Mouse (Mus musculus) stomach, embryonic 14.5 days (tissue): ENCODE measurements around the gene Dhcr7. TPM values are rescaled to one million over a fixed set of nuclear protein-coding genes. Genes with fewer than 3 reads are reported as not detected.
A peak's percentile ranks its signal among the peaks of the same experiment; 100 is the strongest.

Experiments used
- ATAC-seq: fragments of 200-750 bp; cut with Nextera tagmentation; 2 replicates; pipeline ENCODE4 v1.8.0; 2017; ENCODE audit warnings: low read depth, moderate TSS enrichment; ENCODE audit not compliant: insufficient number of reproducible peaks, insufficient read depth, low FRiP score
- H3K27ac ChIP-seq: fragments of 300-500 bp; sonication (generic); 2 replicates; pipeline ENCODE4 v1.5.1; 2014; ENCODE audit warnings: mild to moderate bottlenecking, low read length, moderate library complexity, mixed read lengths
- H3K27me3 ChIP-seq: fragments of 300-500 bp; sonication (generic); 2 replicates; pipeline ENCODE4 v1.6.1; 2014; ENCODE audit warnings: low read length, control low read depth, mixed read lengths; ENCODE audit not compliant: control insufficient read depth, insufficient read depth
- H3K36me3 ChIP-seq: fragments of 300-500 bp; sonication (generic); 2 replicates; pipeline ENCODE4 v1.6.1; 2014; ENCODE audit warnings: mild to moderate bottlenecking, control low read depth, low read length, moderate library complexity, mixed read lengths; ENCODE audit not compliant: control insufficient read depth, insufficient read depth
- H3K4me1 ChIP-seq: fragments of 300-500 bp; sonication (generic); 2 replicates; pipeline ENCODE4 v1.6.1; 2014; ENCODE audit warnings: low read length, control low read depth, mixed read lengths; ENCODE audit not compliant: control insufficient read depth, insufficient read depth
- H3K4me2 ChIP-seq: fragments of 300-500 bp; sonication (generic); replicated peaks from 2 replicates; pipeline ENCODE4 v1.6.1; 2014; ENCODE audit warnings: low read depth, low read length, control low read depth
- H3K4me3 ChIP-seq: fragments of 300-500 bp; sonication (generic); 2 replicates; pipeline ENCODE4 v1.5.1; 2014; ENCODE audit warnings: low read depth, low read length, control low read depth
- H3K9ac ChIP-seq: fragments of 300-500 bp; sonication (generic); replicated peaks from 2 replicates; pipeline ENCODE4 v1.6.1; 2014; ENCODE audit warnings: low read depth, mild to moderate bottlenecking, control low read depth, low read length, moderate library complexity, mixed read lengths
- H3K9me3 ChIP-seq: fragments of 300-500 bp; sonication (generic); 2 replicates; pipeline ENCODE4 v1.6.1; 2016; ENCODE audit warnings: low read depth, low read length, control low read depth; ENCODE audit not compliant: control insufficient read depth
- WGBS: fragments of 180-500 bp; shearing (Covaris S2); extraction: QIAGEN DNeasy Blood & Tissue Kit; methylation state at CpG from one replicate; pipeline ENCODE4 v1.1.7; 2014; 5-methylcytosine and 5-hydroxymethylcytosine counted together
- polyA plus RNA-seq: library from polyadenylated mRNA; unstranded; fragments of >200 nt; fragmentation: Nextera tagmentation; extraction: Ambion mirVana; gene quantifications from 2 replicates; pipeline ENCODE4 v1.2.1, GENCODE M21; 2014

Dhcr7 gene
- polyA plus RNA-seq, 1 experiment from 2014 or later, result 43.8 TPM

- no peak overlapping the region for H3K4me3 ChIP-seq
- no peak overlapping the region for H3K27ac ChIP-seq
- H3K4me1 ChIP-seq, result no peaks in the 10 kb centered on the region
- no peak for ATAC-seq
- no peaks in the 10 kb centered on the region for H3K27me3 ChIP-seq
- no peak overlapping the region for H3K4me2 ChIP-seq
- H3K36me3 ChIP-seq, result peaks cover 35% of the 10 kb centered on the region
- WGBS, result 90% methylated on average over 4 of the region's 4 CpGs
- H3K9me3 ChIP-seq, result no peaks in the 10 kb centered on the region
- no peak overlapping the region for H3K9ac ChIP-seq
These were observed 24.2 kb upstream of the Dhcr7 start for GRCm38 (mm10) chr7:143798783-143799182.

GRCm38 (mm10) chr7:143800770-143801169 lies 22.2 kb upstream of the Dhcr7 start:
- Histone ChIP-seq H3K36me3 (peaks cover 32% of the 10 kb centered on the region), H3K4me3 (no peak overlapping the region), H3K27ac (no peak overlapping the region), H3K9ac (no peak overlapping the region), H3K9me3 (no peaks in the 10 kb centered on the region), H3K27me3 (no peaks in the 10 kb centered on the region), H3K4me1 (peaks cover 4% of the 10 kb centered on the region; the same call in 1 of the 2 replicates), H3K4me2 (no peak overlapping the region)
- ATAC-seq, result no peak; the same call in 1 of the 2 replicates
- 77% methylated on average over 1 of the region's 1 CpGs for WGBS

- Histone ChIP-seq H3K4me1 (peaks cover 5% of the 10 kb centered on the region; the same call in 1 of the 2 replicates), H3K4me2 (no peak overlapping the region), H3K9me3 (no peaks in the 10 kb centered on the region), H3K27ac (no peak overlapping the region), H3K4me3 (no peak overlapping the region), H3K36me3 (peaks cover 28% of the 10 kb centered on the region), H3K27me3 (no peaks in the 10 kb centered on the region), H3K9ac (no peak overlapping the region)
- ATAC-seq, result no peak
- WGBS, result 80% methylated on average over 8 of the region's 8 CpGs
These were observed 21.5 kb upstream of the Dhcr7 start for GRCm38 (mm10) chr7:143801195-143802065.

DNA sequence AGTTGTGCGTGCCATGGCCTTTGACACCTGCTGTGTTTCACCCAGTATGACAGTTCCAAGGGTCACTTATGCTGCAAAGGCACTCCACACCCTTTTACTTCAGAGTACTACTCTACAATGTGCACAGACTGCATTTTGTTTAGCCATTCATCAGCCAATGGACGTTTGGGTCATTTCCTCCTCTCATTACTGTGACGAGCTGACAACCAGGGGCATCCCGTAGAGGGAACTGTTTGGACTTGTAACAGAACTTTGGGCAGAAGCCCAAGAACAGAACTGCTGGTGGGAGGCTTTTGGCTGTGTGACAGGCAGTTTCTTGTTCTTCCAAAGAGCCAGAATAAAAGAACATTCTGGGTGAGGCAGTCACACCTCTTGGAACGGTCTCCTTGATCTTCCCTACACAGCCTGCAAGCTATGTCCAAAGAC lies 17.7 kb upstream of the Dhcr7 start:
- H3K9ac ChIP-seq, result no peak overlapping the region
- no peak overlapping the region for H3K4me3 ChIP-seq
- H3K36me3 ChIP-seq, result peaks cover 10% of the 10 kb centered on the region
- peaks cover 5% of the 10 kb centered on the region; the same call in 1 of the 2 replicates for H3K4me1 ChIP-seq
- no peaks in the 10 kb centered on the region for H3K27me3 ChIP-seq
- H3K9me3 ChIP-seq, result no peaks in the 10 kb centered on the region
- H3K27ac ChIP-seq, result no peak overlapping the region
- ATAC-seq, result peak; percentile 12; the same call in 1 of the 2 replicates
- 30% methylated on average over 5 of the region's 5 CpGs for WGBS
- no peak overlapping the region for H3K4me2 ChIP-seq

GRCm38 (mm10) chr7:143808909-143809308 lies 14.0 kb upstream of the Dhcr7 start:
- no peak overlapping the region for H3K4me2 ChIP-seq
- 61% methylated on average over 1 of the region's 1 CpGs for WGBS
- no peak overlapping the region for H3K4me3 ChIP-seq
- peaks cover 10% of the 10 kb centered on the region for H3K36me3 ChIP-seq
- no peaks in the 10 kb centered on the region for H3K27me3 ChIP-seq
- ATAC-seq, result no peak
- H3K9ac ChIP-seq, result no peak overlapping the region
- H3K27ac ChIP-seq, result no peak overlapping the region
- no peaks in the 10 kb centered on the region for H3K9me3 ChIP-seq
- peaks cover 5% of the 10 kb centered on the region; the same call in 1 of the 2 replicates for H3K4me1 ChIP-seq

GRCm38 (mm10) chr7:143819201-143819600 lies 3.7 kb upstream of the Dhcr7 start:
- no peak overlapping the region for H3K9ac ChIP-seq
- H3K4me2 ChIP-seq, result no peak overlapping the region
- H3K36me3 ChIP-seq, result peaks cover 9% of the 10 kb centered on the region
- H3K27me3 ChIP-seq, result no peaks in the 10 kb centered on the region
- ATAC-seq, result no peak
- no peak overlapping the region for H3K27ac ChIP-seq
- peaks cover 8% of the 10 kb centered on the region for H3K4me1 ChIP-seq
- H3K4me3 ChIP-seq, result no peak overlapping the region
- H3K9me3 ChIP-seq, result no peaks in the 10 kb centered on the region
- 63% methylated on average over 4 of the region's 4 CpGs for WGBS

GRCm38 (mm10) chr7:143821241-143821640 lies 1.7 kb upstream of the Dhcr7 start:
- ATAC-seq, result no peak
- Histone ChIP-seq H3K4me3 (no peak overlapping the region), H3K9me3 (no peaks in the 10 kb centered on the region), H3K4me1 (peaks cover 8% of the 10 kb centered on the region), H3K27ac (no peak overlapping the region), H3K4me2 (no peak overlapping the region), H3K36me3 (peaks cover 3% of the 10 kb centered on the region; the same call in 1 of the 2 replicates), H3K9ac (no peak overlapping the region), H3K27me3 (no peaks in the 10 kb centered on the region)
- 81% methylated on average over 2 of the region's 2 CpGs for WGBS

DNA sequence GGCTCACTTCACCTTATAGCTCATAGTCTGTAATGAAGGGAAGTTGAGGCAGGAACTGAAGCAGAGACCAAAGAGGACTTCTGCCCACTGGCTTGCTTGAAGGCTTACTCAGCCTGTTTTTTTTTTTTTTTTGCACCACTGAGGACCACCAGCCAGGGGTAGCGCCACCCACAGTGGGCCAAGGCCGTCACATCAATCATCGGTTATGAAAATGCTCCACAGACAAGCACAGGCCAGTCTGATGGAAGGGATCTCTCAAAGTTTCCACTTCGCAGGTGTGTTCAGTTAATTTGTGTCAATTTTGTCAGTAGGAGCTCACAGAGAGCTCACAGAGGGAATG lies 291 bp downstream of the Dhcr7 start:
- H3K4me2 ChIP-seq, result peak overlapping the region; percentile 57
- no peak overlapping the region for H3K9ac ChIP-seq
- no peaks in the 10 kb centered on the region for H3K9me3 ChIP-seq
- WGBS, result 73% methylated on average over 4 of the region's 4 CpGs
- peak overlapping the region; percentile 45 for H3K4me3 ChIP-seq
- H3K4me1 ChIP-seq, result peaks cover 8% of the 10 kb centered on the region
- H3K27me3 ChIP-seq, result no peaks in the 10 kb centered on the region
- no peaks in the 10 kb centered on the region for H3K36me3 ChIP-seq
- ATAC-seq, result no peak; the same call in 1 of the 2 replicates
- no peak overlapping the region for H3K27ac ChIP-seq
